Mouse (Mus musculus) lung, embryonic 14.5 days (tissue): ENCODE data around the gene Dhx35. TPM values are rescaled to one million over a fixed set of nuclear protein-coding genes. Genes with fewer than 3 reads are reported as not detected.

Experiments
- ATAC-seq: fragments of 200-750 bp; cut with Nextera tagmentation; 2 replicates; pipeline ENCODE4 v1.8.0; 2017; ENCODE audit warnings: mild to moderate bottlenecking, moderate TSS enrichment, moderate library complexity; ENCODE audit not compliant: insufficient read depth
- DNase-seq: peaks from one replicate; pipeline ENCODE4 v3.0.0-alpha.2; 2015
- H3K27ac ChIP-seq: fragments of 300-500 bp; sonication (generic); 2 replicates; pipeline ENCODE4 v1.5.1; 2014; ENCODE audit warnings: low read depth, mild to moderate bottlenecking, moderate library complexity
- H3K27me3 ChIP-seq: fragments of 300-500 bp; sonication (generic); 2 replicates; pipeline ENCODE4 v1.6.1; 2014; ENCODE audit warnings: low read length, control low read depth; ENCODE audit not compliant: insufficient read depth
- H3K36me3 ChIP-seq: fragments of 300-500 bp; sonication (generic); 2 replicates; pipeline ENCODE4 v1.6.1; 2014; ENCODE audit warnings: control low read depth; ENCODE audit not compliant: insufficient read depth
- H3K4me1 ChIP-seq: fragments of 300-500 bp; sonication (generic); 2 replicates; pipeline ENCODE4 v1.6.1; 2014; ENCODE audit warnings: antibody characterized with exemption, control low read depth; ENCODE audit not compliant: insufficient read depth
- H3K4me2 ChIP-seq: fragments of 300-500 bp; sonication (generic); 2 replicates; pipeline ENCODE4 v1.6.1; 2014; ENCODE audit warnings: mild to moderate bottlenecking
- H3K4me3 ChIP-seq: fragments of 300-500 bp; sonication (generic); 2 replicates; pipeline ENCODE4 v1.5.1; 2014; ENCODE audit warnings: low read depth, low read length
- H3K9ac ChIP-seq: fragments of 300-500 bp; sonication (generic); 2 replicates; pipeline ENCODE4 v1.6.1; 2014
- H3K9me3 ChIP-seq: fragments of 300-500 bp; sonication (generic); 2 replicates; pipeline ENCODE4 v1.6.1; 2016; ENCODE audit warnings: low read depth, low read length, control low read depth
- CTCF ChIP-seq: IDR thresholded peaks from 2 replicates; pipeline ENCODE4 v1.5.1; 2016; ENCODE audit warnings: antibody characterized with exemption, low read depth
- WGBS: fragments of 180-500 bp; shearing (Covaris S2); extraction: QIAGEN DNeasy Blood & Tissue Kit; methylation state at CpG from one replicate; pipeline ENCODE4 v1.1.7; 2014; 5-methylcytosine and 5-hydroxymethylcytosine counted together
- polyA plus RNA-seq: library from polyadenylated mRNA; unstranded; fragments of >200 nt; fragmentation: Nextera tagmentation; extraction: Ambion mirVana; gene quantifications from 2 replicates; pipeline ENCODE4 v1.2.1, GENCODE M21; 2014

The Dhx35 gene
- polyA plus RNA-seq, 1 experiment from 2014 or later, result 17.1 TPM

GRCm38 (mm10) chr2:158833645-158834044 lies 39.0 kb downstream of the Dhx35 start:
- no peak for TF ChIP-seq CTCF
- no peaks in the 10 kb centered on the region for H3K4me1 ChIP-seq
- 80% methylated on average over 2 of the region's 2 CpGs for WGBS
- no peak overlapping the region for H3K4me2 ChIP-seq
- H3K27ac ChIP-seq, result no peak overlapping the region
- H3K9ac ChIP-seq, result no peak overlapping the region
- H3K9me3 ChIP-seq, result no peaks in the 10 kb centered on the region
- H3K4me3 ChIP-seq, result no peak overlapping the region
- no peaks in the 10 kb centered on the region for H3K27me3 ChIP-seq
- peaks cover 80% of the 10 kb centered on the region for H3K36me3 ChIP-seq
- DNase-seq (no peak), ATAC-seq (no peak)

GRCm38 (mm10) chr2:158843287-158843686 lies 48.7 kb downstream of the Dhx35 start:
- Histone ChIP-seq H3K4me1 (no peaks in the 10 kb centered on the region), H3K9me3 (no peaks in the 10 kb centered on the region), H3K4me3 (no peak overlapping the region), H3K4me2 (no peak overlapping the region), H3K9ac (no peak overlapping the region), H3K27me3 (no peaks in the 10 kb centered on the region), H3K36me3 (peaks cover 54% of the 10 kb centered on the region), H3K27ac (no peak overlapping the region)
- ATAC-seq (no peak), DNase-seq (no peak)
- no peak for TF ChIP-seq CTCF
- WGBS, result 81% methylated on average over 5 of the region's 5 CpGs

GRCm38 (mm10) chr2:158845031-158845430 lies 50.4 kb downstream of the Dhx35 start:
- Histone ChIP-seq H3K9ac (no peak overlapping the region), H3K4me2 (no peak overlapping the region), H3K4me1 (no peaks in the 10 kb centered on the region), H3K27ac (no peak overlapping the region), H3K4me3 (no peak overlapping the region), H3K36me3 (peaks cover 49% of the 10 kb centered on the region), H3K27me3 (no peaks in the 10 kb centered on the region), H3K9me3 (no peaks in the 10 kb centered on the region)
- DNase-seq, result no peak
- ATAC-seq, result no peak
- TF ChIP-seq CTCF, result no peak
- 82% methylated on average over 5 of the region's 5 CpGs for WGBS

- Histone ChIP-seq H3K9ac (no peak overlapping the region), H3K27me3 (no peaks in the 10 kb centered on the region), H3K4me1 (no peaks in the 10 kb centered on the region), H3K4me3 (no peak overlapping the region), H3K9me3 (no peaks in the 10 kb centered on the region), H3K4me2 (no peak overlapping the region), H3K27ac (no peak overlapping the region), H3K36me3 (peaks cover 40% of the 10 kb centered on the region)
- DNase-seq (no peak), ATAC-seq (no peak)
- no peak for TF ChIP-seq CTCF
- 78% methylated on average over 2 of the region's 2 CpGs for WGBS
Measured at GRCm38 (mm10) chr2:158846208-158846607, 51.6 kb downstream of the Dhx35 start.

GRCm38 (mm10) chr2:158847991-158848390 lies 53.4 kb downstream of the Dhx35 start:
- no peak for DNase-seq
- no peak for ATAC-seq
- no peak overlapping the region for H3K4me3 ChIP-seq
- no peaks in the 10 kb centered on the region for H3K9me3 ChIP-seq
- H3K4me2 ChIP-seq, result no peak overlapping the region
- 88% methylated on average over 3 of the region's 3 CpGs for WGBS
- no peak overlapping the region for H3K27ac ChIP-seq
- no peaks in the 10 kb centered on the region for H3K27me3 ChIP-seq
- no peak for TF ChIP-seq CTCF
- H3K9ac ChIP-seq, result no peak overlapping the region
- peaks cover 32% of the 10 kb centered on the region for H3K36me3 ChIP-seq
- H3K4me1 ChIP-seq, result no peaks in the 10 kb centered on the region

GRCm38 (mm10) chr2:158849416-158849815 lies 54.8 kb downstream of the Dhx35 start:
- H3K9ac ChIP-seq, result no peak overlapping the region
- H3K27me3 ChIP-seq, result no peaks in the 10 kb centered on the region
- no peak overlapping the region for H3K4me3 ChIP-seq
- no peak overlapping the region for H3K27ac ChIP-seq
- H3K4me2 ChIP-seq, result no peak overlapping the region
- no peaks in the 10 kb centered on the region for H3K4me1 ChIP-seq
- no peak for TF ChIP-seq CTCF
- DNase-seq, result no peak
- ATAC-seq, result no peak
- no peaks in the 10 kb centered on the region for H3K9me3 ChIP-seq
- WGBS, result 78% methylated on average over 9 of the region's 9 CpGs
- peaks cover 31% of the 10 kb centered on the region; the same call in 1 of the 2 replicates for H3K36me3 ChIP-seq

GRCm38 (mm10) chr2:158852579-158852978 lies 58.0 kb downstream of the Dhx35 start:
- no peak overlapping the region for H3K4me3 ChIP-seq
- WGBS, result 36% methylated on average over 2 of the region's 2 CpGs

More at GRCm38 (mm10) chr2:158852579-158852978, 58.0 kb downstream of the Dhx35 start:
- Histone ChIP-seq H3K9ac (no peak overlapping the region), H3K4me1 (no peaks in the 10 kb centered on the region), H3K9me3 (no peaks in the 10 kb centered on the region), H3K27ac (no peak overlapping the region), H3K4me2 (no peak overlapping the region), H3K36me3 (peaks cover 38% of the 10 kb centered on the region), H3K27me3 (no peaks in the 10 kb centered on the region)
- DNase-seq, result peak; percentile 79
- peak; percentile 62 for TF ChIP-seq CTCF
- no peak for ATAC-seq
